Mouse (Mus musculus): Measurements from ENCODE around the gene P2ry10b. TPM values are rescaled to one million over a fixed set of nuclear protein-coding genes. Genes with fewer than 3 reads are reported as not detected.
A peak's percentile ranks its signal among the peaks of the same experiment; 100 is the strongest.

The P2ry10b gene
- polyA plus RNA-seq, 1 experiment from 2014 or later, result 0.21 TPM

- H3K4me3 ChIP-seq (ENCODE audit: low read depth, low read length), result no peak overlapping the region
- no peaks in the 10 kb centered on the region for H3K36me3 ChIP-seq (ENCODE audit: insufficient read depth)
- H3K4me1 ChIP-seq (ENCODE audit: insufficient read depth), result no peaks in the 10 kb centered on the region
- no peak for TF ChIP-seq CTCF (IDR thresholded peaks at IDR 0.05; ENCODE audit: low read depth)
- 0 out of 2 replicates have a peak overlapping the region, but pooled peaks have one; percentile 3 for H3K4me2 ChIP-seq
- H3K9ac ChIP-seq, result no peak overlapping the region
- WGBS, result 58% methylated on average over 4 of the region's 4 CpGs
- no peak overlapping the region for H3K27ac ChIP-seq (ENCODE audit: low read depth)
- DNase-seq (peak; percentile 27), ATAC-seq (ENCODE audit: insufficient read depth) (peak; percentile 38; the same call in 1 of the 2 replicates)
- no peaks in the 10 kb centered on the region for H3K27me3 ChIP-seq (ENCODE audit: insufficient read depth, low read length)
- H3K9me3 ChIP-seq (ENCODE audit: low read depth, low read length), result no peaks in the 10 kb centered on the region
These were observed 2.2 kb downstream of the P2ry10b start for GRCm38 (mm10) chrX:107150752-107151515.

GRCm38 (mm10) chrX:107156021-107156420, 7.3 kb downstream of the P2ry10b start:
- no peak for DNase-seq
- no peaks in the 10 kb centered on the region for H3K9me3 ChIP-seq (ENCODE audit: low read depth, low read length)
- no peaks in the 10 kb centered on the region for H3K36me3 ChIP-seq (ENCODE audit: insufficient read depth)
- WGBS, result 86% methylated on average over 2 of the region's 2 CpGs
- H3K27ac ChIP-seq (ENCODE audit: low read depth), result no peak overlapping the region
- no peak for ATAC-seq (ENCODE audit: insufficient read depth)
- no peak overlapping the region for H3K4me3 ChIP-seq (ENCODE audit: low read depth, low read length)
- H3K9ac ChIP-seq, result no peak overlapping the region
- no peak for TF ChIP-seq CTCF (IDR thresholded peaks at IDR 0.05; ENCODE audit: low read depth)
- H3K27me3 ChIP-seq (ENCODE audit: insufficient read depth, low read length), result no peaks in the 10 kb centered on the region
- no peaks in the 10 kb centered on the region for H3K4me1 ChIP-seq (ENCODE audit: insufficient read depth)
- no peak overlapping the region for H3K4me2 ChIP-seq

- Histone ChIP-seq H3K9me3 (ENCODE audit: low read depth, low read length) (no peaks in the 10 kb centered on the region), H3K36me3 (ENCODE audit: insufficient read depth) (no peaks in the 10 kb centered on the region), H3K4me3 (ENCODE audit: low read depth, low read length) (no peak overlapping the region), H3K4me2 (no peak overlapping the region), H3K27me3 (ENCODE audit: insufficient read depth, low read length) (no peaks in the 10 kb centered on the region), H3K4me1 (ENCODE audit: insufficient read depth) (no peaks in the 10 kb centered on the region), H3K9ac (no peak overlapping the region), H3K27ac (ENCODE audit: low read depth) (no peak overlapping the region)
- TF ChIP-seq CTCF (IDR thresholded peaks at IDR 0.05; ENCODE audit: low read depth), result peak; percentile 23; the same call in 1 of the 2 replicates
- ATAC-seq (ENCODE audit: insufficient read depth) (no peak), DNase-seq (peak; percentile 9)
These were observed 11.8 kb downstream of the P2ry10b start for GRCm38 (mm10) chrX:107160496-107160895.

- peak; percentile 44 for TF ChIP-seq CTCF (IDR thresholded peaks at IDR 0.05; ENCODE audit: low read depth)
- Histone ChIP-seq H3K27me3 (ENCODE audit: insufficient read depth, low read length) (no peaks in the 10 kb centered on the region), H3K4me3 (ENCODE audit: low read depth, low read length) (no peak overlapping the region), H3K9me3 (ENCODE audit: low read depth, low read length) (no peaks in the 10 kb centered on the region), H3K36me3 (ENCODE audit: insufficient read depth) (no peaks in the 10 kb centered on the region), H3K9ac (no peak overlapping the region), H3K4me2 (no peak overlapping the region), H3K4me1 (ENCODE audit: insufficient read depth) (no peaks in the 10 kb centered on the region), H3K27ac (ENCODE audit: low read depth) (no peak overlapping the region)
- WGBS, result 17% methylated on average over 1 of the region's 1 CpGs
- peak; percentile 68 for DNase-seq
- ATAC-seq (ENCODE audit: insufficient read depth), result no peak
These were observed 19.6 kb downstream of the P2ry10b start for GRCm38 (mm10) chrX:107168281-107168680.

GRCm38 (mm10) chrX:107169128-107169527, 20.4 kb downstream of the P2ry10b start:
- no peak for DNase-seq
- no peak for ATAC-seq (ENCODE audit: insufficient read depth)
- Histone ChIP-seq H3K27ac (ENCODE audit: low read depth) (no peak overlapping the region), H3K36me3 (ENCODE audit: insufficient read depth) (no peaks in the 10 kb centered on the region), H3K9ac (no peak overlapping the region), H3K27me3 (ENCODE audit: insufficient read depth, low read length) (no peaks in the 10 kb centered on the region), H3K4me1 (ENCODE audit: insufficient read depth) (no peaks in the 10 kb centered on the region), H3K4me2 (no peak overlapping the region), H3K9me3 (ENCODE audit: low read depth, low read length) (no peaks in the 10 kb centered on the region), H3K4me3 (ENCODE audit: low read depth, low read length) (no peak overlapping the region)
- TF ChIP-seq CTCF (IDR thresholded peaks at IDR 0.05; ENCODE audit: low read depth), result no peak

GRCm38 (mm10) chrX:107178742-107179141, 30.0 kb downstream of the P2ry10b start:
- Histone ChIP-seq H3K4me3 (ENCODE audit: low read depth, low read length) (no peak overlapping the region), H3K27ac (ENCODE audit: low read depth) (no peak overlapping the region), H3K4me1 (ENCODE audit: insufficient read depth) (no peaks in the 10 kb centered on the region), H3K36me3 (ENCODE audit: insufficient read depth) (no peaks in the 10 kb centered on the region), H3K4me2 (no peak overlapping the region), H3K9ac (no peak overlapping the region), H3K9me3 (ENCODE audit: low read depth, low read length) (no peaks in the 10 kb centered on the region), H3K27me3 (ENCODE audit: insufficient read depth, low read length) (no peaks in the 10 kb centered on the region)
- TF ChIP-seq CTCF (IDR thresholded peaks at IDR 0.05; ENCODE audit: low read depth), result no peak
- no peak for DNase-seq
- ATAC-seq (ENCODE audit: insufficient read depth), result no peak
- WGBS, result 30% methylated on average over 1 of the region's 1 CpGs

- no peaks in the 10 kb centered on the region for H3K36me3 ChIP-seq (ENCODE audit: insufficient read depth)
- H3K27me3 ChIP-seq (ENCODE audit: insufficient read depth, low read length), result no peaks in the 10 kb centered on the region
- H3K9me3 ChIP-seq (ENCODE audit: low read depth, low read length), result no peaks in the 10 kb centered on the region
- ATAC-seq (ENCODE audit: insufficient read depth), result no peak
- no peak for TF ChIP-seq CTCF (IDR thresholded peaks at IDR 0.05; ENCODE audit: low read depth)
- no peak overlapping the region for H3K27ac ChIP-seq (ENCODE audit: low read depth)
- H3K4me2 ChIP-seq, result no peak overlapping the region
- WGBS, result 79% methylated on average over 2 of the region's 2 CpGs
- H3K9ac ChIP-seq, result no peak overlapping the region
- DNase-seq, result no peak
- no peaks in the 10 kb centered on the region for H3K4me1 ChIP-seq (ENCODE audit: insufficient read depth)
- H3K4me3 ChIP-seq (ENCODE audit: low read depth, low read length), result no peak overlapping the region
These were observed 68.9 kb downstream of the P2ry10b start for GRCm38 (mm10) chrX:107217577-107218090.

Other genes with a start within 250 kb of the P2ry10b start
- gene Lpar4, start 228.3 kb upstream of the P2ry10b start, polyA plus RNA-seq (2014; fragmentation: Nextera tagmentation; extraction: Ambion mirVana), result 19.1 and 19.3 TPM in 2 replicates
- gene P2ry10, start 60.4 kb upstream of the P2ry10b start, polyA plus RNA-seq (2014; fragmentation: Nextera tagmentation; extraction: Ambion mirVana), result not detected in 2 replicates
- gene Gpr174, start 107.0 kb downstream of the P2ry10b start, polyA plus RNA-seq (2014; fragmentation: Nextera tagmentation; extraction: Ambion mirVana), result not detected in 2 replicates